Mouse (Mus musculus): ENCODE data around the gene Usp19.

- TF ChIP-seq POLR2A (IDR thresholded peaks at IDR 0.05; ENCODE audit: control insufficient read depth, extremely low read depth, insufficient read depth, low read length, poor library complexity), result no peak
- TF ChIP-seq CTCF (IDR thresholded peaks at IDR 0.05; ENCODE audit: borderline replicate concordance, control insufficient read depth, extremely low read depth, insufficient read depth, low read length, poor library complexity), result no peak
These were observed 11.2 kb upstream of the Usp19 start for GRCm38 (mm10) chr9:108479241-108479640.

Data from thymus, adult 2 months (tissue).